Mouse (Mus musculus) testis, adult 2 months (tissue): ENCODE data around the gene Ddo.

Source experiments
- CTCF ChIP-seq: fragments of 200-500 bp; IDR thresholded peaks from 2 replicates; pipeline ENCODE4 v1.5.1; 2012; ENCODE audit warnings: low read depth, mild to moderate bottlenecking, inconsistent platforms, low read length, moderate library complexity; ENCODE audit not compliant: control insufficient read depth, insufficient read depth, insufficient replicate concordance
- POLR2A ChIP-seq: fragments of 200-500 bp; IDR thresholded peaks from 2 replicates; pipeline ENCODE4 v1.6.1; 2012; ENCODE audit warnings: low read depth, mild to moderate bottlenecking, inconsistent platforms, low read length, moderate library complexity; ENCODE audit not compliant: control insufficient read depth

- TF ChIP-seq POLR2A (no peak), CTCF (no peak)
These were observed 48.7 kb downstream of the Ddo start for GRCm38 (mm10) chr10:40678477-40678876.
